Mouse (Mus musculus) CH12.LX (cell line): ENCODE measurements around the gene Gm20481. TPM values are rescaled to one million over a fixed set of nuclear protein-coding genes. Genes with fewer than 3 reads are reported as not detected.
A peak's percentile ranks its signal among the peaks of the same experiment; 100 is the strongest.
"Not testable (repeated sequence)": the region's sequence is repeated elsewhere in the genome, so short reads cannot be mapped to it uniquely, and the experiment has no call there.

Experiments
- DNase-seq: peaks from one replicate; pipeline ENCODE4 v3.0.0-alpha.2; 2013; ENCODE audit errors: extremely low read depth
- H3K27ac ChIP-seq: 2 replicates; pipeline ENCODE4 v1.5.1; 2012; ENCODE audit warnings: low read depth, mild to moderate bottlenecking, control low read depth, moderate library complexity; ENCODE audit not compliant: insufficient read depth
- H3K27me3 ChIP-seq: replicated peaks from 2 replicates; pipeline ENCODE3; 2012; ENCODE audit warnings: inconsistent platforms
- H3K36me3 ChIP-seq, 2 experiments: replicated peaks in 1 of 2; 2 replicates each; pipeline versions ENCODE3 to v1.6.1; 2012; ENCODE audit warnings: inconsistent platforms in 1 of 2, low read length in 1 of 2, mild to moderate bottlenecking in 1 of 2, mixed read lengths in 1 of 2, moderate library complexity in 1 of 2; ENCODE audit not compliant: control insufficient read depth in 1 of 2, insufficient read depth in 1 of 2
- H3K4me1 ChIP-seq, 2 experiments: 2 replicates each; pipeline ENCODE4 v1.6.1; 2012; ENCODE audit warnings: inconsistent platforms in 1 of 2, moderate library complexity in 1 of 2; ENCODE audit not compliant: insufficient read depth in 2 of 2, control insufficient read depth in 1 of 2
- H3K4me2 ChIP-seq: 2 replicates; pipeline ENCODE4 v1.6.1; 2012; ENCODE audit warnings: low read depth, mild to moderate bottlenecking, control low read depth; ENCODE audit not compliant: poor library complexity, insufficient read depth, severe bottlenecking
- H3K4me3 ChIP-seq, 3 experiments: fragments of 150-350 bp in 1 of 3; sonication (generic) in 1 of 3; replicated peaks in 1 of 3; 2 replicates each; pipeline versions ENCODE3 to v1.5.1; 2011 to 2012; ENCODE audit warnings: low read depth in 2 of 3, low read length in 2 of 3, mild to moderate bottlenecking in 2 of 3, moderate library complexity in 2 of 3, control low read depth in 1 of 3, improper control_type of control experiment in 1 of 3, inconsistent platforms in 1 of 3, mixed read lengths in 1 of 3; ENCODE audit not compliant: poor library complexity in 1 of 3
- H3K79me2 ChIP-seq: replicated peaks from 2 replicates; pipeline ENCODE4 v1.6.1; 2012; ENCODE audit warnings: mild to moderate bottlenecking, moderate library complexity; ENCODE audit not compliant: control insufficient read depth, poor library complexity, insufficient read depth, severe bottlenecking; ENCODE audit errors: extremely low read depth
- H3K9ac ChIP-seq: 2 replicates; pipeline ENCODE4 v1.6.1; 2012; ENCODE audit warnings: low read depth, mild to moderate bottlenecking, control low read depth, moderate library complexity; ENCODE audit not compliant: insufficient read depth
- H3K9me3 ChIP-seq: replicated peaks from 2 replicates; pipeline ENCODE3; 2012; ENCODE audit warnings: low read length, inconsistent platforms, mixed read lengths
- CHD1 ChIP-seq: IDR thresholded peaks from 2 replicates; pipeline ENCODE4 v1.6.1; 2012; ENCODE audit warnings: low read depth, low read length, improper control_type of control experiment, inconsistent platforms
- ELF1 ChIP-seq: IDR thresholded peaks from 2 replicates; pipeline ENCODE4 v1.6.1; 2014; ENCODE audit warnings: low read depth, mild to moderate bottlenecking, inconsistent platforms, low read length, improper control_type of control experiment
- ETS1 ChIP-seq: conservative IDR thresholded peaks from 2 replicates; pipeline ENCODE4 v1.6.1; 2012; ENCODE audit warnings: low read depth, mild to moderate bottlenecking, inconsistent platforms, low read length, improper control_type of control experiment, moderate library complexity
- GABPA ChIP-seq: IDR thresholded peaks from 2 replicates; pipeline ENCODE4 v1.6.1; 2012; ENCODE audit warnings: low read depth, low read length, improper control_type of control experiment, inconsistent platforms; ENCODE audit not compliant: insufficient replicate concordance
- HCFC1 ChIP-seq: IDR thresholded peaks from 2 replicates; pipeline ENCODE4 v1.6.1; 2012; ENCODE audit warnings: low read depth, mild to moderate bottlenecking, inconsistent platforms, low read length, improper control_type of control experiment
- IRF4 ChIP-seq: IDR thresholded peaks from 2 replicates; pipeline ENCODE4 v1.6.1; 2014; ENCODE audit warnings: low read depth, mild to moderate bottlenecking, inconsistent platforms, low read length, improper control_type of control experiment
- JUN ChIP-seq: IDR thresholded peaks from 2 replicates; pipeline ENCODE4 v1.6.1; 2011; ENCODE audit warnings: low read depth, mild to moderate bottlenecking, low read length, improper control_type of control experiment, moderate library complexity; ENCODE audit not compliant: insufficient read depth
- MAFK ChIP-seq: IDR thresholded peaks from 2 replicates; pipeline ENCODE4 v1.6.1; 2011; ENCODE audit warnings: low read length, improper control_type of control experiment; ENCODE audit not compliant: insufficient replicate concordance
- MAX ChIP-seq: IDR thresholded peaks from 2 replicates; pipeline ENCODE4 v1.6.1; 2011; ENCODE audit warnings: low read length, improper control_type of control experiment
- MAZ ChIP-seq: IDR thresholded peaks from 2 replicates; pipeline ENCODE4 v1.6.1; 2012; ENCODE audit warnings: low read depth, mild to moderate bottlenecking, inconsistent platforms, low read length, improper control_type of control experiment, moderate library complexity
- MEF2A ChIP-seq: IDR thresholded peaks from 2 replicates; pipeline ENCODE4 v1.6.1; 2014; ENCODE audit warnings: low read depth, mild to moderate bottlenecking, inconsistent platforms, low read length, improper control_type of control experiment, borderline replicate concordance
- MXI1 ChIP-seq: IDR thresholded peaks from 2 replicates; pipeline ENCODE4 v1.6.1; 2011; ENCODE audit warnings: mild to moderate bottlenecking, low read depth, low read length, improper control_type of control experiment
- MYC ChIP-seq: IDR thresholded peaks from 2 replicates; pipeline ENCODE4 v1.6.1; 2011; ENCODE audit warnings: low read depth, mild to moderate bottlenecking, improper control_type of control experiment, low read length
- NRF1 ChIP-seq: IDR thresholded peaks from 2 replicates; pipeline ENCODE4 v1.6.1; 2014; ENCODE audit warnings: low read depth, mild to moderate bottlenecking, inconsistent platforms, low read length, improper control_type of control experiment, moderate library complexity
- PAX5 ChIP-seq: IDR thresholded peaks from 2 replicates; pipeline ENCODE4 v1.6.1; 2012; ENCODE audit warnings: low read length, inconsistent platforms, mixed read lengths
- POLR2A ChIP-seq: IDR thresholded peaks from 2 replicates; pipeline ENCODE4 v1.6.1; 2011; ENCODE audit warnings: low read depth, mild to moderate bottlenecking, improper control_type of control experiment, low read length
- POLR2AphosphoS2 ChIP-seq: IDR thresholded peaks from 2 replicates; pipeline ENCODE4 v1.6.1; 2011; ENCODE audit warnings: low read depth, low read length, improper control_type of control experiment
- RAD21 ChIP-seq: IDR thresholded peaks from 2 replicates; pipeline ENCODE4 v1.6.1; 2011; ENCODE audit warnings: low read depth, mild to moderate bottlenecking, low read length, improper control_type of control experiment, moderate library complexity
- SIN3A ChIP-seq: IDR thresholded peaks from 2 replicates; pipeline ENCODE4 v1.6.1; 2012; ENCODE audit warnings: low read length, improper control_type of control experiment, inconsistent platforms
- TBP ChIP-seq: conservative IDR thresholded peaks from 2 replicates; pipeline ENCODE4 v1.6.1; 2011; ENCODE audit warnings: low read depth, low read length, improper control_type of control experiment
- TCF12 ChIP-seq: IDR thresholded peaks from 2 replicates; pipeline ENCODE4 v1.6.1; 2014; ENCODE audit warnings: low read depth, mild to moderate bottlenecking, inconsistent platforms, low read length, improper control_type of control experiment
- USF1 ChIP-seq: IDR thresholded peaks from 2 replicates; pipeline ENCODE4 v1.6.1; 2014; ENCODE audit warnings: low read depth, mild to moderate bottlenecking, inconsistent platforms, low read length, improper control_type of control experiment
- USF2 ChIP-seq: conservative IDR thresholded peaks from 2 replicates; pipeline ENCODE4 v1.6.1; 2011; ENCODE audit warnings: low read depth, low read length, improper control_type of control experiment
- ZC3H11A ChIP-seq: IDR thresholded peaks from 2 replicates; pipeline ENCODE4 v1.6.1; 2012; ENCODE audit warnings: low read depth, mild to moderate bottlenecking, inconsistent platforms, low read length, improper control_type of control experiment
- ZMIZ1 ChIP-seq: IDR thresholded peaks from 2 replicates; pipeline ENCODE4 v1.6.1; 2012; ENCODE audit warnings: low read depth, mild to moderate bottlenecking, inconsistent platforms, low read length, improper control_type of control experiment
- ZNF384 ChIP-seq: IDR thresholded peaks from 2 replicates; pipeline ENCODE4 v1.6.1; 2012; ENCODE audit warnings: low read depth, low read length, improper control_type of control experiment, inconsistent platforms
- dilution Hi-C: fragments of 300-500 bp; cut with MboI; formaldehyde crosslinking; loops from 2 replicates; pipeline ENCODE4 v1.14.3; 2020; ENCODE audit warnings: low sequenced_read_pairs; ENCODE audit not compliant: extremely low pct_unique_long_range_greater_than_20kb, extremely low pct_ligation_motif_present
- in situ Hi-C: fragments of 300-500 bp; cut with MboI; formaldehyde crosslinking; loops from 3 replicates; pipeline ENCODE4 v1.14.3; 2019; ENCODE audit warnings: low sequenced_read_pairs, low pct_ligation_motif_present, low pct_unique_long_range_greater_than_20kb, mixed read lengths
- polyA plus RNA-seq: library from polyadenylated mRNA; unstranded; fragments of >175 nt; gene quantifications from 2 replicates; pipeline ENCODE4 v1.2.1, GENCODE M21; 2012; ENCODE audit warnings: low read depth; ENCODE audit not compliant: insufficient read length
- total RNA-seq, 2 experiments: library from RNA; depleted of rRNA; stranded (reverse); fragments of 300-350 nt in 1 of 2; fragments of >200 nt in 1 of 2; gene quantifications; 2 replicates each; pipeline ENCODE4 v1.2.3; 2012 to 2014

The Gm20481 gene
- total and polyA plus RNA-seq, 3 experiments: not detected

DNA sequence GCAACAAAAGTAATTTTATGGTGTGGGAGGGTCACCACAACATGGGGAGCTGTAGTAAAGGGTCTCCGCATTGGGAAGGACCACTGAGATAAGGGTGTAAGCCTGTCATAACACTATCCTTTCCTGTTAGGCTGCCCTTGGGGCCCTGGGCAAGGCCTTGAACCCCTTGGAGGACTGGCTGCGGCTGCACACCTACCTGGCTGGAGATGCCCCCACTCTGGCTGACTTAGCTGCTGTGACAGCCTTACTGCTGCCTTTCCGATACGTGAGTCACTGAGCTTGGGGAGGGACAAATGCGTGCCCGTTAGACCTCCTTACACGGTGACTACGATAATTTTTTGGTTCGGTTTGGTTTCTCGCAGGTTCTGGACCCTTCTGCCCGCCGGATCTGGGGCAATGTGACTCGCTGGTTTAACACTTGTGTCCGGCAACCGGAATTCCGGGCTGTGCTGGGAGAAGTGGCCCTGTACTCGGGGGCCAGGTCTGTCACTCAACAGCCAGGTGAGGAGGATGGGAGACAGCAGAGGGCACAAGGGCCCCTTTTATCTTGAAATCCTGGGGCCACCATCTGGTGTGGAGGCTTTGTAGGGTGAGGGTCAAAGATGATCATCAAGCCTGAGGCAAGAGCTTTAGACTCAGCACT is 34.5 kb downstream of the Gm20481 start:
- H3K9me3 ChIP-seq: peaks cover 8% of the 10 kb centered on the region
- peaks cover 41% of the 10 kb centered on the region for H3K79me2 ChIP-seq
- DNase-seq: no peak
- H3K9ac ChIP-seq: peak overlapping the region; percentile 100
- H3K36me3 ChIP-seq: peaks cover 42 to 57% of the 10 kb centered on the region in 2 experiments
- peak overlapping the region; percentile 84 to 94 (median 86) for H3K4me3 ChIP-seq
- peaks cover 8 to 30% of the 10 kb centered on the region in 2 experiments; a peak in 3 of 4 replicates for H3K4me1 ChIP-seq
- in situ Hi-C loops: no loop called here
- TF ChIP-seq POLR2A (peak; percentile 23; the same call in 1 of the 2 replicates), SIN3A (peak; percentile 70), POLR2AphosphoS2 (peak; percentile 36; the same call in 1 of the 2 replicates), ELF1 (peak; percentile 33; the same call in 1 of the 2 replicates), ZMIZ1 (peak; percentile 47; the same call in 1 of the 2 replicates), HCFC1 (0 out of 2 replicates have a peak, but pooled peaks have one; percentile 11), MYC (no peak), CHD1 (peak; percentile 90; the same call in 1 of the 2 replicates), MXI1 (peak; percentile 63), IRF4 (no peak), MAZ (0 out of 2 replicates have a peak, but pooled peaks have one; percentile 5)
- peak overlapping the region; percentile 88 for H3K4me2 ChIP-seq
- no peaks in the 10 kb centered on the region for H3K27me3 ChIP-seq
- H3K27ac ChIP-seq: peak overlapping the region; percentile 92
- dilution Hi-C loops: no loop called here

DNA sequence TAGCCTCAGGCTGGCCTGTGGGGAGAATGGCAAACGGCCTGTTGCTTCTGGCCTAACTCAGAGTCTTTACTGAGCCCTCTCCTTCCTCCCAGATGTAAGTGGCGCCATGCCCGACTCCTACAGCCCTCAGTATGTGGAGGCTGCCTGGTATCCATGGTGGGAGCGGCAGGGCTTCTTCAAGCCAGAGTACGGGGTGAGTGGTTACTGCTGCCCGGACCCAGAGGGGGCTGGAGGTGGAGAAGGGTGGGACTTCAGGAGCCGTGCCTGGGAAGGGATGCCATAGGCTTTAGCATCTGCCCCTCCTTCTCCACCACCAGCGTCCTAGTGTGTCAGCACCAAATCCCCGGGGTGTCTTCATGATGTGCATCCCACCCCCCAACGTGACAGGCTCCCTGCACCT is 35.4 kb downstream of the Gm20481 start:
- dilution Hi-C loops: no loop called here
- in situ Hi-C loops: no loop called here
- Histone ChIP-seq H3K4me1 (peaks cover 5 to 30% of the 10 kb centered on the region in 2 experiments; a peak in 3 of 4 replicates), H3K79me2 (peaks cover 41% of the 10 kb centered on the region), H3K4me3 (peak overlapping the region; percentile 13 to 84 (median 45)), H3K36me3 (peaks cover 43 to 60% of the 10 kb centered on the region in 2 experiments), H3K9ac (peak overlapping the region; percentile 100; the same call in 1 of the 2 replicates), H3K4me2 (peak overlapping the region; percentile 88; the same call in 1 of the 2 replicates), H3K27me3 (no peaks in the 10 kb centered on the region), H3K9me3 (no peaks in the 10 kb centered on the region), H3K27ac (peak overlapping the region; percentile 39)
- TF ChIP-seq TCF12 (no peak), USF1 (no peak), SIN3A (no peak), GABPA (no peak), PAX5 (no peak), MAFK (no peak), JUN (no peak), MEF2A (no peak), CHD1 (no peak), MAX (no peak), ETS1 (no peak), MYC (no peak), RAD21 (no peak), USF2 (no peak), TBP (no peak), NRF1 (no peak), ZNF384 (no peak), POLR2A (no peak), ZC3H11A (no peak)
- DNase-seq: no peak

DNA sequence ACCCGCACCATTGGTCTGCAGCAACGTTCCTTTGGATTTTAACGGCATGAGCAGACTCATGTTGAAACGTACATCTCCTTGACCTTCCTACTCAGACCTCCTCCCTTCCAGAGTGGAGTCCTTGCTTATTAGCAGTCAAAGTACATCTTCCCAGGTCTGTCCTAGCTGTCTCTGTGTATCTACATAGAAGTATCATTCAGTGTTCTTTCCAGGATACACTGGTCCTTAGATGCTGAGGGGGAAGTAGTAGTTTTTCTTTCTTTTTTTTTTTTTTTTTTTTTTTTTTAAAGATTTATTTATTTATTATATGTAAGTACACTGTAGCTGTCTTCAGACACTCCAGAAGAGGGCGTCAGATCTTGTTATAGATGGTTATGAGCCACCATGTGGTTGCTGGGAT is 36.2 kb downstream of the Gm20481 start:
- Histone ChIP-seq H3K4me2 (peak overlapping the region; percentile 7; the same call in 1 of the 2 replicates), H3K36me3 (peaks cover 51 to 68% of the 10 kb centered on the region in 2 experiments), H3K4me3 (peak overlapping the region in 2 of 3 experiments; percentile 13 to 84), H3K4me1 (peaks cover 5 to 30% of the 10 kb centered on the region in 2 experiments; a peak in 3 of 4 replicates), H3K27ac (peak overlapping the region; percentile 39), H3K79me2 (peaks cover 41% of the 10 kb centered on the region)
- DNase-seq, H3K9ac ChIP-seq, H3K9me3 ChIP-seq, dilution Hi-C loops, H3K27me3 ChIP-seq, in situ Hi-C loops: not testable (repeated sequence)
